Mouse (Mus musculus) sigmoid colon, adult 10 weeks (tissue): ENCODE results near the gene Hmgn2. TPM values are rescaled to one million over a fixed set of nuclear protein-coding genes. Genes with fewer than 3 reads are reported as not detected.

Source experiments
- polyA plus RNA-seq: library from polyadenylated mRNA; stranded (reverse); fragments of 350-450 nt; fragmentation: Illumina TruSeq; extraction: RNeasy Lipid Tissue Mini Kit (QIAGEN cat#74804); gene quantifications from one replicate; pipeline ENCODE4 v1.2.3, GENCODE M21; 2014; ENCODE audit warnings: low read depth, low replicate concordance

Hmgn2 gene
- 324 TPM for polyA plus RNA-seq

DNA sequence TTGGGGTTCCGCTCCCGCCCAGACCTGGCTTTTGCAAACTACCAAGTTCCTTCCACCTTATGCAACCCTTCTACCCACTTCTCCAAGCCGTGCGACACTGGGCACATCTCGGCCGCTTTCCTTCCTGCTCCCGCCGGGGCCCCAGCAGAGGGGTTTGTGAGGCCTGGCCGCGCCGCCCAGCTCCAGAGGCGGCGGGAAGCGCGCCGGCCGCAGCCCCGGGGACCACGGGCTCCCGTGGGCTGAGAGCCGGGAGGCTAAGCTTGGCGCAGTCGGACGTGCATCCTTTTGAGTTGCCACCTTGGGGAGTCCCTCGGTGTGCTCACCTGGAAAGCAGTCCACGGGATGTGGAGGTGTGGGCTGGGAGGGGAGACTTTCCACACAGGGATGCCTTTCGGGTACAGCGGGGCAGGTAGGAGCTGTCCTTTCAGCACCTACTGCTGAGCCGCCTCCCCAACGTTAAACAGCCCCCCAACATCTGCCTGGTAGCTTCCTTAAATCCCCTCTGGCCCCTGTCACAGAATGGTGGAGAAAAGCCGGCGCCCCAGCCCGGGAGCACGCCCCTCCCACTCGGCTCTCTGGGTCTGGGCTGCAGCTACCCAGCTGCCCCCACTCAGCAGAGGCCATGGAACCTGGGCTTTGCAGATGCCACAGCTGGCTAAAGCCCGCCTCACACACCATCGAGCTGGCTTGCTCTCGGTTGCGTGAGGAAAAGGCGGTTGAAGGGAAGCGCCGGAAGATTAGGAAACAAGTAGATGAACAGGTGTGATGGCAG, at the start of gene Hmgn2:
TSS of gene Hmgn2 (minus strand) at position 501 of the 772 bp plus-strand sequence.

GRCm38 (mm10) chr4:134000466-134001438, 32.3 kb upstream of the Hmgn2 start, which contains the start of gene Dhdds:
Gene Dhdds, minus strand, starts transcription at chr4:134000918.

Other genes with a start within 250 kb of the Hmgn2 start
- gene Arid1a, start 211.9 kb downstream of the Hmgn2 start, polyA plus RNA-seq, result 21.0 TPM
- 12.6 TPM for gene Rps6ka1, start 80.9 kb downstream of the Hmgn2 start, polyA plus RNA-seq
- gene Dhdds, start 32.3 kb upstream of the Hmgn2 start, polyA plus RNA-seq, result 14.4 TPM
- gene Lin28a, start 50.2 kb upstream of the Hmgn2 start, polyA plus RNA-seq, result not detected
- not detected for gene Zfp683, start 85.2 kb upstream of the Hmgn2 start, polyA plus RNA-seq
- gene Crybg2, start 92.2 kb upstream of the Hmgn2 start, polyA plus RNA-seq, result 4.6 TPM
- 83.4 TPM for gene Cd52, start 126.4 kb upstream of the Hmgn2 start, polyA plus RNA-seq
- not detected for gene Ubxn11, start 133.9 kb upstream of the Hmgn2 start, polyA plus RNA-seq
- 3.5 TPM for gene Sh3bgrl3, start 160.1 kb upstream of the Hmgn2 start, polyA plus RNA-seq
- 5.8 TPM for gene Cep85, start 218.5 kb upstream of the Hmgn2 start, polyA plus RNA-seq
- gene Gm7534, start 234.4 kb upstream of the Hmgn2 start, polyA plus RNA-seq, result not detected